Mouse (Mus musculus): ENCODE measurements around the gene Accsl.

DNA sequence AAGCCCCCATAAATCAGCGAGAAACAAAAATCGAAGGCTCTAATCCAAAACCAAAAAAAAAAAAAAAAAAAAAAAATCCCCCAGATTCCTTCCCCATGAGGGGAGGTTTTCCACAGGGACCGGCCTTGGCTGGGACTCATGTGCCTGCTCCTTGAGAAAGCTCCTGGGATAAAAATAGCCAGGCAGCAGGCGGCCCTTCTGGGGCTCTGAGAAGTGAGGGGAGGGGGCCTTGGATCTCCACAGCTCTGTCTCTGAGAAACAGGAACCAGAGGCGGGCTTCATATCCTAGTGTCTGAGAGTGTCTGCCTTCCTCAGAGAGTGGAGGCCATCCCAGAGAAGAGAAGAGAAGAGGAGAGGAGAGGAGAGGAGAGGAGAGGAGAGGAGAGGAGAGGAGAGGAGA, 8.0 kb upstream of the Accsl start:
- TF ChIP-seq POLR2A (IDR thresholded peaks at IDR 0.05; ENCODE audit: low read depth, low read length) (no peak), CTCF (IDR thresholded peaks at IDR 0.05; ENCODE audit: extremely low read depth, insufficient read depth, insufficient read length, insufficient replicate concordance) (no peak)
